Mouse (Mus musculus) lung, embryonic 16.5 days (tissue): ENCODE measurements at regions not wholly inside any gene's neighbourhood (a gene's known extent, or its start where the extent isn't known, plus 50 kb on each side); places are given as distances from the start of the nearest gene placed in this dataset.

Source experiments
- ATAC-seq: fragments of 200-750 bp; cut with Nextera tagmentation; 2 replicates; pipeline ENCODE4 v1.8.0; 2017; ENCODE audit warnings: low read depth, mild to moderate bottlenecking, moderate library complexity
- H3K27ac ChIP-seq: fragments of 300-500 bp; sonication (generic); 2 replicates; pipeline ENCODE4 v1.5.1; 2014; ENCODE audit warnings: mild to moderate bottlenecking, control low read depth, low read length
- H3K27me3 ChIP-seq: fragments of 300-500 bp; sonication (generic); 2 replicates; pipeline ENCODE4 v1.6.1; 2014; ENCODE audit warnings: low read depth, low read length, mixed read lengths; ENCODE audit not compliant: control insufficient read depth, insufficient read depth
- H3K36me3 ChIP-seq: fragments of 300-500 bp; sonication (generic); 2 replicates; pipeline ENCODE4 v1.6.1; 2014; ENCODE audit warnings: low read length; ENCODE audit not compliant: control insufficient read depth, insufficient read depth
- H3K4me1 ChIP-seq: fragments of 300-500 bp; sonication (generic); replicated peaks from 2 replicates; pipeline ENCODE4 v1.6.1; 2014; ENCODE audit warnings: low read length, mixed read lengths; ENCODE audit not compliant: control insufficient read depth, insufficient read depth
- H3K4me2 ChIP-seq: fragments of 300-500 bp; sonication (generic); 2 replicates; pipeline ENCODE4 v1.6.1; 2014; ENCODE audit warnings: low read depth, low read length, control low read depth
- H3K4me3 ChIP-seq: fragments of 300-500 bp; sonication (generic); 2 replicates; pipeline ENCODE4 v1.5.1; 2014; ENCODE audit warnings: mild to moderate bottlenecking, low read length, control low read depth
- H3K9ac ChIP-seq: fragments of 300-500 bp; sonication (generic); 2 replicates; pipeline ENCODE4 v1.6.1; 2014; ENCODE audit warnings: low read length, control low read depth
- H3K9me3 ChIP-seq: fragments of 300-500 bp; sonication (generic); 2 replicates; pipeline ENCODE4 v1.6.1; 2016; ENCODE audit warnings: low read length; ENCODE audit not compliant: control insufficient read depth
- WGBS: fragments of 180-500 bp; shearing (Covaris S2); extraction: QIAGEN DNeasy Blood & Tissue Kit; methylation state at CpG from one replicate; pipeline ENCODE4 v1.1.7; 2014; 5-methylcytosine and 5-hydroxymethylcytosine counted together

GRCm38 (mm10) chr17:50375465-50375864 is 82.0 kb upstream of the Dazl start:
- 79% methylated on average over 3 of the region's 3 CpGs for WGBS
- Histone ChIP-seq H3K9me3 (no peaks in the 10 kb centered on the region), H3K27ac (no peak overlapping the region), H3K4me1 (no peaks in the 10 kb centered on the region), H3K36me3 (no peaks in the 10 kb centered on the region), H3K4me3 (no peak overlapping the region), H3K27me3 (no peaks in the 10 kb centered on the region), H3K4me2 (no peak overlapping the region), H3K9ac (no peak overlapping the region)
- no peak for ATAC-seq

- Histone ChIP-seq H3K27me3 (no peaks in the 10 kb centered on the region), H3K27ac (no peak overlapping the region), H3K4me3 (no peak overlapping the region), H3K9ac (no peak overlapping the region), H3K36me3 (no peaks in the 10 kb centered on the region), H3K9me3 (no peaks in the 10 kb centered on the region), H3K4me1 (no peaks in the 10 kb centered on the region), H3K4me2 (no peak overlapping the region)
- WGBS: 86% methylated on average over 8 of the region's 8 CpGs
- no peak for ATAC-seq
Measured at GRCm38 (mm10) chr17:50376708-50377107, 83.3 kb upstream of the Dazl start.

GRCm38 (mm10) chr17:50378141-50378727 is 84.8 kb upstream of the Dazl start:
- Histone ChIP-seq H3K27me3 (no peaks in the 10 kb centered on the region), H3K4me3 (no peak overlapping the region), H3K4me2 (no peak overlapping the region), H3K4me1 (no peaks in the 10 kb centered on the region), H3K9me3 (no peaks in the 10 kb centered on the region), H3K27ac (no peak overlapping the region), H3K9ac (no peak overlapping the region), H3K36me3 (no peaks in the 10 kb centered on the region)
- WGBS: 73% methylated on average over 3 of the region's 3 CpGs
- ATAC-seq: no peak

- Histone ChIP-seq H3K9me3 (no peaks in the 10 kb centered on the region), H3K4me1 (peaks cover 8% of the 10 kb centered on the region), H3K4me3 (no peak overlapping the region), H3K27me3 (no peaks in the 10 kb centered on the region), H3K4me2 (no peak overlapping the region), H3K36me3 (no peaks in the 10 kb centered on the region), H3K27ac (no peak overlapping the region), H3K9ac (no peak overlapping the region)
- ATAC-seq: 0 out of 2 replicates have a peak, but pooled peaks have one; percentile 12
- WGBS: 51% methylated on average over 12 of the region's 12 CpGs
Measured at GRCm38 (mm10) chr17:50388715-50389710, 95.6 kb upstream of the Dazl start.

GRCm38 (mm10) chr17:50390151-50390550 is 96.7 kb upstream of the Dazl start:
- Histone ChIP-seq H3K9me3 (no peaks in the 10 kb centered on the region), H3K27me3 (no peaks in the 10 kb centered on the region), H3K9ac (no peak overlapping the region), H3K4me1 (peaks cover 8% of the 10 kb centered on the region), H3K27ac (no peak overlapping the region), H3K4me2 (no peak overlapping the region), H3K36me3 (no peaks in the 10 kb centered on the region), H3K4me3 (no peak overlapping the region)
- WGBS: 88% methylated on average over 1 of the region's 1 CpGs
- ATAC-seq: no peak

GRCm38 (mm10) chr17:50391207-50391606 is 97.8 kb upstream of the Dazl start:
- no peak for ATAC-seq
- H3K27ac ChIP-seq: no peak overlapping the region

GRCm38 (mm10) chr17:50391996-50392395 is 98.6 kb upstream of the Dazl start:
- Histone ChIP-seq H3K9me3 (no peaks in the 10 kb centered on the region), H3K4me3 (no peak overlapping the region), H3K4me2 (no peak overlapping the region), H3K9ac (no peak overlapping the region), H3K36me3 (no peaks in the 10 kb centered on the region), H3K4me1 (peaks cover 8% of the 10 kb centered on the region), H3K27me3 (no peaks in the 10 kb centered on the region), H3K27ac (no peak overlapping the region)
- ATAC-seq: no peak
- WGBS: 87% methylated on average over 11 of the region's 11 CpGs

More at GRCm38 (mm10) chr17:50391207-50391606, 97.8 kb upstream of the Dazl start:
- peaks cover 8% of the 10 kb centered on the region for H3K4me1 ChIP-seq
- H3K4me2 ChIP-seq: no peak overlapping the region
- H3K9me3 ChIP-seq: no peaks in the 10 kb centered on the region
- H3K4me3 ChIP-seq: no peak overlapping the region
- H3K27me3 ChIP-seq: no peaks in the 10 kb centered on the region
- H3K9ac ChIP-seq: no peak overlapping the region
- 64% methylated on average over 4 of the region's 4 CpGs for WGBS
- no peaks in the 10 kb centered on the region for H3K36me3 ChIP-seq

- ATAC-seq: no peak
- H3K4me2 ChIP-seq: no peak overlapping the region
- H3K36me3 ChIP-seq: no peaks in the 10 kb centered on the region
- no peak overlapping the region for H3K27ac ChIP-seq
- H3K4me3 ChIP-seq: no peak overlapping the region
- WGBS: 61% methylated on average over 6 of the region's 6 CpGs
- no peak overlapping the region for H3K9ac ChIP-seq
- peaks cover 8% of the 10 kb centered on the region for H3K4me1 ChIP-seq
- no peaks in the 10 kb centered on the region for H3K9me3 ChIP-seq
- no peaks in the 10 kb centered on the region for H3K27me3 ChIP-seq
Measured at GRCm38 (mm10) chr17:50392428-50392827, 99.0 kb upstream of the Dazl start.

- no peak for ATAC-seq
- Histone ChIP-seq H3K27ac (no peak overlapping the region), H3K4me2 (no peak overlapping the region), H3K4me1 (peaks cover 8% of the 10 kb centered on the region), H3K36me3 (no peaks in the 10 kb centered on the region), H3K9me3 (no peaks in the 10 kb centered on the region), H3K27me3 (no peaks in the 10 kb centered on the region), H3K4me3 (no peak overlapping the region), H3K9ac (no peak overlapping the region)
- WGBS: 80% methylated on average over 2 of the region's 2 CpGs
Measured at GRCm38 (mm10) chr17:50392966-50393365, 99.5 kb upstream of the Dazl start.
